Mouse (Mus musculus) neural tube, embryonic 11.5 days (tissue): Measurements from ENCODE around the gene Drd3. TPM values are rescaled to one million over a fixed set of nuclear protein-coding genes. Genes with fewer than 3 reads are reported as not detected.

ENCODE experiments used
- ATAC-seq: fragments of 200-750 bp; cut with Nextera tagmentation; 2 replicates; pipeline ENCODE4 v1.8.0; 2017; ENCODE audit warnings: moderate number of reproducible peaks, mild to moderate bottlenecking, moderate TSS enrichment, moderate library complexity; ENCODE audit not compliant: insufficient read depth, low FRiP score, low TSS enrichment
- DNase-seq: peaks from one replicate; pipeline ENCODE4 v3.0.0-alpha.2; 2015; ENCODE audit warnings: low spot score
- H3K27ac ChIP-seq: fragments of 300-500 bp; sonication (generic); 2 replicates; pipeline ENCODE4 v1.5.1; 2014; ENCODE audit warnings: low read depth, mild to moderate bottlenecking, low read length
- H3K27me3 ChIP-seq: fragments of 300-500 bp; sonication (generic); 2 replicates; pipeline ENCODE4 v1.6.1; 2014; ENCODE audit warnings: mild to moderate bottlenecking, low read length, mixed read lengths; ENCODE audit not compliant: control insufficient read depth, insufficient read depth
- H3K36me3 ChIP-seq: fragments of 300-500 bp; sonication (generic); 2 replicates; pipeline ENCODE4 v1.6.1; 2014; ENCODE audit warnings: mild to moderate bottlenecking, low read length, moderate library complexity, mixed read lengths; ENCODE audit not compliant: control insufficient read depth, insufficient read depth
- H3K4me1 ChIP-seq: fragments of 300-500 bp; sonication (generic); 2 replicates; pipeline ENCODE4 v1.6.1; 2014; ENCODE audit warnings: low read length, mixed read lengths; ENCODE audit not compliant: control insufficient read depth, insufficient read depth
- H3K4me2 ChIP-seq: fragments of 300-500 bp; sonication (generic); 2 replicates; pipeline ENCODE4 v1.6.1; 2014; ENCODE audit warnings: low read depth, mild to moderate bottlenecking, moderate library complexity
- H3K4me3 ChIP-seq: fragments of 300-500 bp; sonication (generic); 2 replicates; pipeline ENCODE4 v1.5.1; 2014; ENCODE audit warnings: low read depth, low read length
- H3K9ac ChIP-seq: fragments of 300-500 bp; sonication (generic); 2 replicates; pipeline ENCODE4 v1.6.1; 2014; ENCODE audit warnings: mild to moderate bottlenecking, low read length
- H3K9me3 ChIP-seq: fragments of 300-500 bp; sonication (generic); 2 replicates; pipeline ENCODE4 v1.6.1; 2016; ENCODE audit warnings: low read length; ENCODE audit not compliant: control insufficient read depth
- WGBS: fragments of 180-500 bp; shearing (Covaris S2); extraction: QIAGEN DNeasy Blood & Tissue Kit; methylation state at CpG from one replicate; pipeline ENCODE4 v1.1.7; 2014; 5-methylcytosine and 5-hydroxymethylcytosine counted together
- polyA plus RNA-seq: library from polyadenylated mRNA; unstranded; fragments of >200 nt; fragmentation: Nextera tagmentation; extraction: Ambion mirVana; gene quantifications from 2 replicates; pipeline ENCODE4 v1.2.1, GENCODE M21; 2014

Gene Drd3
- polyA plus RNA-seq, 1 experiment from 2014 or later = not detected

GRCm38 (mm10) chr16:43807048-43807447 is 53.2 kb downstream of the Drd3 start:
- no peak for ATAC-seq
- 78% methylated on average over 16 of the region's 16 CpGs for WGBS
- Histone ChIP-seq H3K4me1 (no peaks in the 10 kb centered on the region), H3K9ac (no peak overlapping the region), H3K4me3 (no peak overlapping the region), H3K9me3 (no peaks in the 10 kb centered on the region), H3K27me3 (no peaks in the 10 kb centered on the region), H3K27ac (no peak overlapping the region), H3K4me2 (no peak overlapping the region), H3K36me3 (no peaks in the 10 kb centered on the region)
- DNase-seq = no peak

GRCm38 (mm10) chr16:43809429-43809828 is 55.6 kb downstream of the Drd3 start:
- no peak overlapping the region for H3K4me3 ChIP-seq
- no peak for DNase-seq
- H3K9me3 ChIP-seq = no peaks in the 10 kb centered on the region
- ATAC-seq = no peak
- no peak overlapping the region for H3K27ac ChIP-seq
- 97% methylated on average over 2 of the region's 2 CpGs for WGBS
- H3K4me1 ChIP-seq = no peaks in the 10 kb centered on the region
- H3K36me3 ChIP-seq = no peaks in the 10 kb centered on the region
- no peaks in the 10 kb centered on the region for H3K27me3 ChIP-seq
- no peak overlapping the region for H3K4me2 ChIP-seq
- no peak overlapping the region for H3K9ac ChIP-seq

- Histone ChIP-seq H3K9ac (no peak overlapping the region), H3K4me3 (no peak overlapping the region), H3K4me1 (no peaks in the 10 kb centered on the region), H3K9me3 (no peaks in the 10 kb centered on the region), H3K36me3 (no peaks in the 10 kb centered on the region), H3K4me2 (no peak overlapping the region), H3K27me3 (no peaks in the 10 kb centered on the region), H3K27ac (no peak overlapping the region)
- ATAC-seq (no peak), DNase-seq (no peak)
- 84% methylated on average over 1 of the region's 1 CpGs for WGBS
Measured at GRCm38 (mm10) chr16:43811402-43811801, 57.6 kb downstream of the Drd3 start.

DNA sequence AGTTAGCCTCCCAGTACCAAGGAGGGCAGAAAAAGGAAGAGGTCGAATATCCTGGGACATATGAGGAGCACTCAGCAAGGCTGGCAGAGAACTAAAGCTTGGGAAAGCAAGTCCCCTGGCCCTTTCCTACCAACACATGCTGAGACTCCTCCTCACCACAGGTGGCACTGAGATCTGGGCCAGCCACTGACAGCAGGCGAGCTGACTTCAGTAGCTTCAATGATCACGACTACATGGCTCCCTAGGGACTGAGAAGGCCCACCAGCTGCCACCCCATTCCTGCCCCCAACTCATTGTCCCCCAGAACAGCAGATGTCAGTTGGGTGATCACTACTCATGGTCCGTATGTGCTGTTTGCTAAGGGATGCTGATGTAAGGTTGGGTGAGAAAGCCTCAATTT is 60.8 kb downstream of the Drd3 start:
- Histone ChIP-seq H3K27me3 (no peaks in the 10 kb centered on the region), H3K4me1 (no peaks in the 10 kb centered on the region), H3K4me3 (no peak overlapping the region), H3K9me3 (no peaks in the 10 kb centered on the region), H3K36me3 (no peaks in the 10 kb centered on the region), H3K27ac (no peak overlapping the region), H3K4me2 (no peak overlapping the region), H3K9ac (no peak overlapping the region)
- no peak for DNase-seq
- WGBS = 44% methylated on average over 4 of the region's 4 CpGs
- ATAC-seq = no peak

DNA sequence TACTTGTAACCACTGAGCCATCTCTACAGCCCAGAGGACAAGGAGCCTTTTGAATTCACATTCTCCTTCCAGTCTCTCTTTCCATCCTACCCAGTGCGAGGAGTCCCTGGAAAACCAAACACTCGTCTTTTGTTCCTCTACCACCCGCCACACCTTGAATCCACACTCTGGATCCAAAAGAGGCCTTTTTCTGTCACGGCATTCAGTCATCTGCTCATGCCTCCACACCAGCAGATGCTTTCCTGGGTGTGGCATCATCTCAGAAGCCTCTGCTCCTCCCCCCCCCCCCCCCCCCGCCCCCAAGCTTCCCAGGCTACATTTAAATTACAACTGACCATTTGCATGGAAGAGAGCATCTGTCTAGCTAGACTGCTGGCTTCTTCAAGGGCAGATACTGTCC is 62.5 kb downstream of the Drd3 start:
- Histone ChIP-seq H3K27me3 (no peaks in the 10 kb centered on the region), H3K4me2 (no peak overlapping the region)

DNA sequence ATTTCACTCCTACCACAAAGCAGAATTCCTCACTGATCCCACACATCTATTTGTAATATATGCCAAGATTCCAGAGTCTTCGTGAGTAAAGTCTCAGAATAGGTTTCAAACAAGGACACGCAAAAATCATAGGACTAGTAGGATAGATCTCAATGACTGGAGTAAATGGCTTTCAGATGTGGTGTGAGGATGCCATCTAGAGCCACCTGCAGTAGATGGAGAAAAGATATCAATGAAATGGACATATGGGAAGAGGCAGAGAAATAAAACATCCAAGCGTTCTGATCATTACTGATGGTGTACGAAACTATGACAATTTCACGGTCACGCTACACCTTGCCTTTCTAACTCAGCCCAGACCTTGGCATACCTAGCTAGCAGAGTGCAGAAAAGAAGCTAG is 64.6 kb downstream of the Drd3 start:
- H3K9me3 ChIP-seq = no peaks in the 10 kb centered on the region
- ATAC-seq = no peak
- no peak overlapping the region for H3K4me2 ChIP-seq
- DNase-seq = no peak
- H3K4me3 ChIP-seq = no peak overlapping the region
- no peaks in the 10 kb centered on the region for H3K4me1 ChIP-seq
- no peaks in the 10 kb centered on the region for H3K36me3 ChIP-seq
- no peaks in the 10 kb centered on the region for H3K27me3 ChIP-seq
- WGBS = 93% methylated on average over 6 of the region's 6 CpGs
- H3K27ac ChIP-seq = no peak overlapping the region
- H3K9ac ChIP-seq = no peak overlapping the region

More for the DNA sequence above, 62.5 kb downstream of the Drd3 start:
- ATAC-seq (no peak), DNase-seq (no peak)
- no peak overlapping the region for H3K4me3 ChIP-seq
- no peaks in the 10 kb centered on the region for H3K36me3 ChIP-seq
- 83% methylated on average over 5 of the region's 5 CpGs for WGBS
- no peaks in the 10 kb centered on the region for H3K9me3 ChIP-seq
- H3K9ac ChIP-seq = no peak overlapping the region
- H3K27ac ChIP-seq = no peak overlapping the region
- H3K4me1 ChIP-seq = no peaks in the 10 kb centered on the region

DNA sequence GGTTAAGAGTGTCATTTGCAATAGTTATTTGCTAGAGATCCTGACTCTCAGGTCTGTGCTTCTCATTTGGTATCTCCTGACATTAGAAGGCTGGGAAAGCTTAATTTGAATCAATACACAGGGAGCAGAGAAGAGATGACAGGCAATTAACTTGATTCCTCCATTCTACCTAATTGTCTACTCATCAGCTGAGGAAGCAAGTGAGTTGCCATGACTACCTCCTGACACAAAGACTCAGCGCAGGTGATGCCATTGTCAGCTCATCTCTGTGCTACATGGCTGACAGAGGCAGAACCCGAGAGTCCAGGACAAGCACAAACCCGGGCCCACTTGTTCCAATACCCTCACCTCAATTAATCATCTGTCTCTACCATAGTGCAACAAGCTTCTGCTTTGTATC is 73.7 kb downstream of the Drd3 start:
- H3K27ac ChIP-seq = no peak overlapping the region
- no peaks in the 10 kb centered on the region for H3K4me1 ChIP-seq
- ATAC-seq (no peak), DNase-seq (no peak)
- 76% methylated on average over 3 of the region's 3 CpGs for WGBS
- no peak overlapping the region for H3K9ac ChIP-seq
- H3K27me3 ChIP-seq = no peaks in the 10 kb centered on the region
- no peak overlapping the region for H3K4me3 ChIP-seq
- no peaks in the 10 kb centered on the region for H3K9me3 ChIP-seq
- no peak overlapping the region for H3K4me2 ChIP-seq
- H3K36me3 ChIP-seq = no peaks in the 10 kb centered on the region

DNA sequence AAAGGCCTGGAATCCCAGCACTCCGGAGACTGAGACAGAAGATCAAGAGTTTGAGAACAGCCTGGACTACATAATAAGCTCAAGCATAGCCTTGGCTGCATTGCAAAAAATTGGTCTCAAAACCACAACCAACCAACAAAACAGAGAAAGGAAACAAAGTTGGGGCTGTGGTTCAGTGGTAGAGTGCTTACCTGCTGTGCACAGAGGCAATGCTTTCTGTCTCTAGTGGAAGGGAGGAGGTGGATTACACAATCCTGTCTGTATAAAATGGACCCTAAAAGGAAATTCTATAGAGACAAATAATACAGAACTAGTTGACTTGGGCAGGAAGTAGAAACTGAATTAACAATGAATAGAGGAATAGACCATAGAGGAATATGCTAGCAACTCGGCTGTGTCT is 78.1 kb downstream of the Drd3 start:
- Histone ChIP-seq H3K4me2 (no peak overlapping the region), H3K4me1 (no peaks in the 10 kb centered on the region), H3K4me3 (no peak overlapping the region), H3K9me3 (no peaks in the 10 kb centered on the region), H3K27ac (no peak overlapping the region), H3K36me3 (no peaks in the 10 kb centered on the region), H3K9ac (no peak overlapping the region), H3K27me3 (no peaks in the 10 kb centered on the region)
- WGBS = 91% methylated on average over 2 of the region's 2 CpGs
- ATAC-seq (no peak), DNase-seq (no peak)

- Histone ChIP-seq H3K36me3 (no peaks in the 10 kb centered on the region), H3K4me1 (no peaks in the 10 kb centered on the region), H3K9ac (no peak overlapping the region), H3K4me2 (no peak overlapping the region), H3K9me3 (no peaks in the 10 kb centered on the region), H3K27ac (no peak overlapping the region), H3K4me3 (no peak overlapping the region), H3K27me3 (no peaks in the 10 kb centered on the region)
- 86% methylated on average over 1 of the region's 1 CpGs for WGBS
- no peak for DNase-seq
- no peak for ATAC-seq
Measured at GRCm38 (mm10) chr16:43841236-43841635, 87.4 kb downstream of the Drd3 start.
